In genomic region chrX:135035962-135036375, GRCm38 (mm10) we compare ENCODE assay signal across 8 mouse cellular contexts. TPM values are rescaled to one million over a fixed set of nuclear protein-coding genes. Genes with fewer than 3 reads are reported as not detected.
DNase-seq lines count a peak whose midpoint lies in the region; ATAC-seq and TF ChIP-seq lines count a peak whose summit lies in the region.

No protein-coding gene starts in this region.

- no peaks in the 10 kb centered on the region for H3K36me3 ChIP-seq in lung, embryonic 14.5 days (ENCODE audit: insufficient read depth)
- H3K36me3 ChIP-seq in hindbrain, embryonic 12.5 days = no peaks in the 10 kb centered on the region
- H3K36me3 ChIP-seq in midbrain, embryonic 15.5 days (replicated peaks) = no peaks in the 10 kb centered on the region

- peak overlapping the region; percentile 22; the same call in 1 of the 2 replicates for H3K4me3 ChIP-seq in lung, embryonic 14.5 days (ENCODE audit: low read depth, low read length)
- H3K4me3 ChIP-seq in lung, adult 2 months (replicated peaks; ENCODE audit: extremely low read depth, low read depth, low read length) = no peak overlapping the region
- H3K4me3 ChIP-seq in hindbrain, embryonic 12.5 days = peak overlapping the region; percentile 33
- peak overlapping the region; percentile 36 for H3K4me3 ChIP-seq in midbrain, embryonic 15.5 days

- intact Hi-C loops in left cerebral cortex, postnatal 14 days (cut with DNase I) = no loop called here

- no peak; the same call in 1 of the 2 replicates for ATAC-seq in lung, embryonic 14.5 days (ENCODE audit: insufficient read depth)
- ATAC-seq in common myeloid progenitor, adult 5-6 weeks (replicated peaks; ENCODE audit: low read depth, poor library complexity, severe bottlenecking) = peak; percentile 39; the same call in 1 of the 2 replicates
- peak; percentile 64 for ATAC-seq in hindbrain, embryonic 12.5 days (ENCODE audit: low FRiP score)
- peak; percentile 94 for ATAC-seq in midbrain, embryonic 15.5 days (replicated peaks)

- DNase-seq in lung, embryonic 14.5 days = peak; percentile 17
- no peak for DNase-seq in lung, adult 2 months
- DNase-seq in left cerebral cortex, postnatal 14 days (ENCODE audit: low spot score in 2 of 2) = peak; percentile 17 to 41
- DNase-seq in spleen, adult 18-20 months = no peak
- DNase-seq in gastrocnemius, postnatal 25 days = no peak

- no peak for TF ChIP-seq POLR2A in lung, adult 2 months (IDR thresholded peaks at IDR 0.05; ENCODE audit: borderline replicate concordance, extremely low read depth, low read depth, low read length)

- H3K9me3 ChIP-seq in lung, embryonic 14.5 days (ENCODE audit: low read depth, low read length) = no peaks in the 10 kb centered on the region
- H3K9me3 ChIP-seq in hindbrain, embryonic 12.5 days (replicated peaks) = no peaks in the 10 kb centered on the region
- H3K9me3 ChIP-seq in midbrain, embryonic 15.5 days = no peaks in the 10 kb centered on the region

- peaks cover 4% of the 10 kb centered on the region; the same call in 1 of the 2 replicates for H3K27me3 ChIP-seq in lung, embryonic 14.5 days (ENCODE audit: insufficient read depth, low read length)
- H3K27me3 ChIP-seq in hindbrain, embryonic 12.5 days = peaks cover 17% of the 10 kb centered on the region
- no peaks in the 10 kb centered on the region for H3K27me3 ChIP-seq in midbrain, embryonic 15.5 days (replicated peaks)

- H3K4me1 ChIP-seq in lung, embryonic 14.5 days (ENCODE audit: insufficient read depth) = no peaks in the 10 kb centered on the region
- H3K4me1 ChIP-seq in lung, adult 2 months (ENCODE audit: control insufficient read depth, insufficient read depth, low read length) = no peaks in the 10 kb centered on the region
- no peaks in the 10 kb centered on the region for H3K4me1 ChIP-seq in hindbrain, embryonic 12.5 days
- H3K4me1 ChIP-seq in midbrain, embryonic 15.5 days = no peaks in the 10 kb centered on the region

- H3K9ac ChIP-seq in lung, embryonic 14.5 days = no peak overlapping the region
- no peak overlapping the region for H3K9ac ChIP-seq in hindbrain, embryonic 12.5 days
- peak overlapping the region; percentile 33 for H3K9ac ChIP-seq in midbrain, embryonic 15.5 days

- no peak for TF ChIP-seq CTCF in lung, embryonic 14.5 days (IDR thresholded peaks at IDR 0.05; ENCODE audit: low read depth)
- no peak for TF ChIP-seq CTCF in lung, adult 2 months (IDR thresholded peaks at IDR 0.05; ENCODE audit: insufficient read depth, low read length)

- H3K4me2 ChIP-seq in lung, embryonic 14.5 days = peak overlapping the region; percentile 51
- H3K4me2 ChIP-seq in hindbrain, embryonic 12.5 days (replicated peaks) = peak overlapping the region; percentile 54
- H3K4me2 ChIP-seq in midbrain, embryonic 15.5 days = peak overlapping the region; percentile 46

- 11% methylated on average over 21 of the region's 24 CpGs for WGBS in lung, embryonic 14.5 days
- WGBS in lung, adult 2 months = 30% methylated on average over 24 of the region's 24 CpGs
- 25% methylated on average over 24 of the region's 24 CpGs for WGBS in hindbrain, embryonic 12.5 days
- WGBS in midbrain, embryonic 15.5 days = 19% methylated on average over 24 of the region's 24 CpGs

- no peak overlapping the region for H3K27ac ChIP-seq in lung, embryonic 14.5 days (ENCODE audit: low read depth)
- no peak overlapping the region for H3K27ac ChIP-seq in hindbrain, embryonic 12.5 days
- H3K27ac ChIP-seq in midbrain, embryonic 15.5 days = peak overlapping the region; percentile 46

RNA-seq across cellular contexts. Expression of gene Zmat1, which starts 27.0 kb away (rescaled TPM):
- polyA plus RNA-seq in lung, embryonic 14.5 days (2014; fragmentation: Nextera tagmentation; extraction: Ambion mirVana) = 4.8 and 7.0 TPM in 2 replicates
- 0.71 and 0.72 TPM in 2 replicates for polyA plus RNA-seq in lung, adult 2 months (2012; rRNA removed)
- total RNA-seq in common myeloid progenitor, adult 5-6 weeks (2017) = 2.1 and 3.7 TPM in 2 replicates
- 7.0 and 8.8 TPM in 2 replicates for polyA plus RNA-seq in hindbrain, embryonic 12.5 days (2016; fragmentation: Nextera tagmentation; extraction: Ambion mirVana)
- total RNA-seq in left cerebral cortex, postnatal 14 days (2021) = 1 to 10 TPM; 7.3 to 8.7 TPM
- 8.8 and 9.2 TPM in 2 replicates for polyA plus RNA-seq in midbrain, embryonic 15.5 days (2015; fragmentation: Nextera tagmentation; extraction: Ambion mirVana)
- 1 to 10 TPM in 1 of 2 experiments, under 1 TPM in 1; 0.95 to 1.8 TPM for total RNA-seq in gastrocnemius, postnatal 25 days (2021)

Comparison
In these comparisons a context has a peak if more than half of its experiments do, and no peak if none do; other contexts are left out.
1. DNase-seq: peak in lung, embryonic 14.5 days (single experiment) and left cerebral cortex, postnatal 14 days (2 of 2); none in lung, adult 2 months (single experiment), spleen, adult 18-20 months (0 of 2) and gastrocnemius, postnatal 25 days (single experiment).
2. Peak in every context shown above with its lines, with median percentiles within 50 percentile points of each other: H3K4me2 ChIP-seq.